Mouse (Mus musculus): ENCODE data around the gene Gm10320.

DNA sequence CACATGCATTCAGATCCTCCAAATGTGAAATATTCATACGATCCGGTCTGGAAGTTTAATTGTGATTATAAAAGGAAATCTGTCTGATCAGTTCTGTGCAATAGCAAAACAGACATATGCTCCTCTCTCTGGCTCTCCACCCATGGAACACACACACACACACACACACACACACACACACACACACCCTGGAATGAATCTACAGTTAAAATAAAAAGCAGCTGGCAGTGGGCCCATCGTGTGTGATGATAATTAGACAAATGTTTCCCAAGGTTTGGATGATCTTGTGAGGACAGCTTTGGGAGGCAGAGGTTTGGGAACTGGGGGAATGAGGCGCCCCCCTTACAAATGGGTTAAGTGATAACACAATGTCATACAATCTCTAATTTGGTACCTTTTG, 25.2 kb upstream of the Gm10320 start:
- TF ChIP-seq CTCF (IDR thresholded peaks at IDR 0.05; ENCODE audit: borderline replicate concordance, control insufficient read depth, extremely low read depth, insufficient read depth, low read length, poor library complexity) (no peak), POLR2A (IDR thresholded peaks at IDR 0.05; ENCODE audit: control insufficient read depth, extremely low read depth, insufficient read depth, low read length, poor library complexity) (no peak)
